Mouse (Mus musculus) right cerebral cortex, adult 18-20 months (tissue): ENCODE measurements at regions not wholly inside any gene's neighbourhood (a gene's known extent, or its start where the extent isn't known, plus 50 kb on each side); places are given as distances from the start of the nearest gene placed in this dataset.
"Not testable (repeated sequence)": the region's sequence is repeated elsewhere in the genome, so short reads cannot be mapped to it uniquely, and the experiment has no call there.

Experiments
- DNase-seq: peaks from one replicate; pipeline ENCODE4 v3.0.0; 2022; ENCODE audit warnings: mixed read lengths

- DNase-seq, result no peak
Observed at GRCm38 (mm10) chr16:89718921-89719320, 147.9 kb upstream of the Krtap11-1 start.

DNA sequence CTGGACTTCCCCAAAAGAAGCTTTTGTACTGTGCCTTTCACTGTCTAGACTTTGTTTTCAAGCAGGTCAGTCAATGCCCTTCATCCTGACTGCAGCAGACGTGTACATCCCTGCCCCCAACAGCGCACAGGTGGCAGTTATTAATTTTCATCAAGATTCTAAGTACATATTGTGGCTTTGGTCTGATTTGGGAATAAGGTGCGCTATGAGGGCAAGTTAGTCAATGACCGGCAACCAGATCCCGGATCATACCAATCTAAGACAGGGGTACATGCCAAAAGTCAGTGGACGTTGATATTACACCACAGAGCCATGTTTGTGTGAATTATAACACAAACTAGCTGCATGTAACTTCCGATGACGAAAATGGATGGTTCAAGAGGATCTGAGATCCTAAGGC, 144.7 kb upstream of the Krtap11-1 start:
- DNase-seq, result not testable (repeated sequence)

DNA sequence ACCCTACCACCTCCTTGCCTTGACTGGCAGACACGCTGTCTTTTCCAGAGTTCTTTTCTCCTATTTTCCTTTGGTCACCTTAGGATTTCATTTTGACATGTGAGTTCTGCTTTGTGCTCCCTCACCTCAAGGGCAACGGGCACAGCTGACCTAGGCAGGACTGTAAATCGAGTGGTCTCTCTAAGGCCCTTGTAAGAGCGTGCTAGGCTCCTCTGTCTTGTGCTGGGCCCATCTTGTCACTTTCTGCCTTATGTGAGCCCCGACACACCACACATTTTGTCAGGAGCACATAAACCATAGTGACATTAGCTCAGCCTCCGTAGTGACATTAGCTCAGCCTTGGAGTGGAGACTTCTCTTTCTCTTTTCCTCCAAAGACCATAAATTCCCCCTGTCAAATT, 133.3 kb upstream of the Krtap11-1 start:
- no peak for DNase-seq

DNA sequence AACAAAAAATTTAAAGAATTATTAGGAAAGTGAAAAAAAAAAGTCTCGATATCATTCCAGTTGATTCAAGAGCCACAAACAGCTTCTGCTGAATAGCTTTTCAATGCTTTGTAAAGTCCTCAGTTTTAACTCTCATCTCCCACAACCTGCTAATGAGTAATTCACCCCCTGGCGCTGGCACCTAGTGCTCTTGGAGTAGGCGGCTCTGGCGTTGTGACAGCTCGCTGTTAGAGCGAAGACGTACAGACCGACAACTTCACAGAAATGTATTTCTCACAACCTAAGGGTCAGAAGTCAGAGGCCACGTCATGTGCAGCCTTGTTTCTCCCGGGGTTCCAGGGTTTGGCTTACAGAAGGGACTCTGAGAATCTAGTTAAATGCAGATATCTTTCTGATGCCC, 132.2 kb upstream of the Krtap11-1 start:
- peak; percentile 12 for DNase-seq

GRCm38 (mm10) chr16:89702406-89702805, 131.4 kb upstream of the Krtap11-1 start:
- DNase-seq, result no peak

DNA sequence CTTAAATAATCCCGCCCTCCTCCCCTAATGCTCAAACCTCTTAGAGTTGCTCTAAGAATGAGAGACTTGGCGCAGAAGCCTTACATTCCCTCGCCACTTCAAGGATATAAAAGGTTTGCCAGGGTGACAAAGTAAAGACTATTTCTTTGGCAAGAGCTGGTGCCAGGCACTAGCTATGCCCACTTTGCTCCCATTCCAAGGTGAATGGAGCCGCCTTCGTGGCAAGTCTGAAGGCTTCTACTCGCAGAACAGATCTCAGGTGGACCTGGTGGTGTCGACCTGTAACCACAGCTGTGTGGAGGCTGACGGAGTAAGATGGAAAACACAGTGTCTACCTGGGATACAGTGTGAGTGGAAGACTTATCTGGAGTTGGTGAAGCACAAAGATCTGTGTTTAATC, 130.8 kb upstream of the Krtap11-1 start:
- DNase-seq, result no peak

DNA sequence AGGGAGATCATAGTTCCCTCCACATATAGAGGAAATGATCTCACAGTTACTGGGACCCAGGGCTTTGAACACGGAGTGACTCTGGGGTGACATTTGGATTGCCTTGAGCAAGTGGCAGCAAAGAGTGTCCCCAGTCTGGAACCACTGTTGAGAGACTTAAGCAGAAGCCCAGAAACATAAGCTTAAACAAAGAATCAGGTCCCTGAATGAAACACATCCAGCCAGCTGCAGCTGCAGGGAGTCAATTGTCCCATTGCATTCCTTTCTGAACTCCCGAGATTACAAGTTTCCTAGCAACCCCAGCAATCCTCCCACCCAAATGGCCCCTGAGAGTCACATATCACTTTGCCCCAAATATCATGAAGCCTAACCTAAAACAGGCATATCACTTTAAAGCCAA, 128.7 kb upstream of the Krtap11-1 start:
- no peak for DNase-seq

DNA sequence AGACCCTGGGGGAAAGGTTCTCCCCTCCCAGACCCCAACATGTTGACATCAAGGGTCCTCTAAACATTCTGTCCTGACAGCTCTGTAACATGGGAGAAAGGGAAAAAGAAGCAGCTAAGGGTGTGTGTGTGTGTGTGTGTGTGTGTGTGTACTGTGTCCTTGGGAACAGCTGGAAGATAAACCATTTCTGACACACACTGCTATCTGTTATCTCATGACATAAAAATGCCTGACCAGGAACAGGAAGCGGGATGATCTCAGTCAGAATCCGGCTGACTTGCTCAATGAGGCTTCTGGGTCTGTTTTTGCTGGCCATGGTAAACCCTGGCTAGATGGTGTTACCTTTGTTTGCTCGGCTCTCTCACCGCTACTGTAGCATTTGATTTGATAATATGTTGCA, 124.8 kb upstream of the Krtap11-1 start:
- DNase-seq, result no peak

DNA sequence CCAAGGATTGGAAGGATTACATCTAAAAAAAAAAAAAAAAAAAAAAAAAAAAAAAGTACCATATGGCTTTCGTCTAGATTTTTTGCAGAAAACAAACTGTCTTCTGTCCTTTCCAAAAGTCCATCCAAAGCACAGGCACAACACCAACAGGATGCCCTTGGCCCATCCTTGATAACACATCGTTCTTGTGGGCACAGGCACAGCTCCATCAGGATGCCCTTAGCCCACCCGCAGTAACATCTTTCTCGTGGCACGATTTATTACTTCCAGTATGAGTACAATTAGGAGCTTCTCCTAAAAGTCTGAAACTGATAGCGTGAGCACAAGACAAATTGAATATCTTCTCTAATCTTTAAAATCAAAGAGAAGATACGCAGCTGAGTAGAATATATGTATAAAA, 124.4 kb upstream of the Krtap11-1 start:
- DNase-seq, result no peak

- no peak for DNase-seq
Observed at GRCm38 (mm10) chr16:89693321-89693720, 122.3 kb upstream of the Krtap11-1 start.

- no peak for DNase-seq
Observed at GRCm38 (mm10) chr16:89679438-89679837, 108.5 kb upstream of the Krtap11-1 start.

GRCm38 (mm10) chr16:89678446-89679015, 107.5 kb upstream of the Krtap11-1 start:
- DNase-seq, result no peak

GRCm38 (mm10) chr16:89675009-89675785, 104.2 kb upstream of the Krtap11-1 start:
- DNase-seq, result no peak

GRCm38 (mm10) chr16:89674159-89674902, 103.3 kb upstream of the Krtap11-1 start:
- DNase-seq, result no peak

- DNase-seq, result no peak
Observed at GRCm38 (mm10) chr16:89671188-89671726, 100.3 kb upstream of the Krtap11-1 start.

DNA sequence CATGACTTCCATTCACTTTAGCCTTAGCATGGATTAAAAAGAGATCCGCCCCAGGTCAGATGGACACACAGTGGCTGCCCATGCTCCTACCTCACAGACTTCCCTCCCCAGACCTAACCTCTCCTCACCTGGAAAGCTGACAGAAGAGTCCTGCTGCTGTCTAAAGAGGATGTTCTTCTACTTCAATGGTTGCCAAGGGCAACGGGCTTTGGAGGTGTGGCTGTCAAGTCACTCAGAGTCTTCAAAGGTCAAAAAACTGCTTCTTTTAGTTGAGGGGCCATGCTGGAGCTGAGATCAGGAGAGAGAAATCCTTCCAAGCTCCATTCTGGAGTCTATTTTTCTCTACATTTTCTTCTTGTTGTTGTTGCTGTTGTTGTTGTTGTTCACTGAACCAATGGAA, 89.1 kb upstream of the Krtap11-1 start:
- no peak for DNase-seq

DNA sequence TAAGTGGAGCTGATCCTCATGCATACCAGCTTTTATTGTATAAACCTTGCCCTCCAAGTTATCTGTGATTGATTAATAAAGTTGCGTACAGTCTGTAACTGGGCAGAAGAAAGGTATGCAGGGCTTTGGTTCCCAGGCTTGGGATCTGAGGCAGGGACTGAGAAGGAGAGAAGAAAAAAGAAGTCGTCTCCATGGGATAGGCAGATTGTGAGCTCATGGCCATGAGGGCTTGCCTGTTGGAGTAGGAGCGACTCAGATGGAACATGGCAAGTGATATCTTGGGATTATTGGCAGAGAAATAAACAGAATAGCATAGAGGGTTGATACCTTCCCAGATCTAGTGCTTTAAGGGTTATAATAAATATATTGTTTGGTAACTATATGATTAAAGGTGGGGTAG, 85.1 kb upstream of the Krtap11-1 start:
- no peak for DNase-seq

- DNase-seq, result no peak
Observed at GRCm38 (mm10) chr16:89648651-89649050, 77.7 kb upstream of the Krtap11-1 start.

GRCm38 (mm10) chr16:89633917-89634601, 63.1 kb upstream of the Krtap11-1 start:
- DNase-seq, result no peak

DNA sequence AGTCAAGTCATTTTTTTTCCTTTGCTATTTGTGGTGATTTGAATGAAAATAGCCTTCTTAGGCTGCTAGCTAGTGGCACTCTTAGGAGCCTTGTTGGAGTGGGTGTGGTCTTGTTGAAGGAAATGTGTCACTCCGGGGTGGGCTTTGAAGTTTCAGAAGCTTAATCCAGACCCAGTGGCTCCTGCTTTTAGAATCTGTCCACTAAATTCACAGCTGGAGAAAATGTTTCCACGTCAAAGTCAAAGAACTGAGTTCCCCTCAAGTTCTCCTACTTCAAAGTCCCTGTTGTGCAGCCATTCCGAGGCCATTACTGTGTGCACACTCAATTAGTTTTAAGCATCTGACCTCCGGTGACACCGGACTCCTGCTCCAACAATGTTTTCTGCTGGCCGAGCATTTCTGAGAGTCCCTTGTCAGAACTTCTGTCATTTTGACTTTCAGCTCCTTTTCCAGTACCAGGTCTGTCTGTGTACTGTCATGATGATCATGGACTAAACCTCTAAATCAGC, 61.2 kb upstream of the Krtap11-1 start:
- no peak for DNase-seq

GRCm38 (mm10) chr16:89631396-89632113, 60.6 kb upstream of the Krtap11-1 start:
- DNase-seq, result no peak

- DNase-seq, result no peak
Observed at GRCm38 (mm10) chr16:89625710-89626109, 54.7 kb upstream of the Krtap11-1 start.
